Mouse (Mus musculus): ENCODE measurements at regions not wholly inside any gene's neighbourhood (a gene's known extent, or its start where the extent isn't known, plus 50 kb on each side); places are given as distances from the start of the nearest gene placed in this dataset.

DNA sequence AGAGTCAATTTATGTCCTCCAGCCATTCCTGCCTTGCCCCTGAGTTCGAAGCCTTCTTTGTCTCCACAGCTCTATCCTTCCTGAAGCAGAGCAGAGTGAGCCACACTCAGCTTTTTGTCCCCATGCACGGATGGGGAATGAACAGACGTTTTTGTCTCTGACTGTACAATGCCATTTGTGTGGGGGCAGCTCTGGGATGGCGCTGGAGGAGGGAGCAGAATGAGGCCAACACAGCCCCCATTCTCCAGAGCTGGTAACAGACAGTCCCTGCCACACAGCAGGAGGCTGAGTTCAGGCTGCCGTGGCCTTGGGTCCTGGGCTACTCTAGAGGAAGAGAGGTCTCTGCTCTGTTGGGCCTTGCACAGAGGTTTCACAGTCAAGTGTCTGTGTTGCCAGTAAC lies 327.4 kb downstream of the H2al1j start:
- no peak for TF ChIP-seq CTCF (IDR thresholded peaks at IDR 0.05; ENCODE audit: extremely low read depth, insufficient read length, insufficient replicate concordance, low read depth, low read length)
- no peak for TF ChIP-seq POLR2A (IDR thresholded peaks at IDR 0.05; ENCODE audit: low read depth, low read length)
